Mouse (Mus musculus): Measurements from ENCODE around the gene Hoxb1. TPM values are rescaled to one million over a fixed set of nuclear protein-coding genes. Genes with fewer than 3 reads are reported as not detected.
A peak's percentile ranks its signal among the peaks of the same experiment; 100 is the strongest.

The Hoxb1 gene
- total RNA-seq, 2 experiments from 2014 or later: not detected

DNA sequence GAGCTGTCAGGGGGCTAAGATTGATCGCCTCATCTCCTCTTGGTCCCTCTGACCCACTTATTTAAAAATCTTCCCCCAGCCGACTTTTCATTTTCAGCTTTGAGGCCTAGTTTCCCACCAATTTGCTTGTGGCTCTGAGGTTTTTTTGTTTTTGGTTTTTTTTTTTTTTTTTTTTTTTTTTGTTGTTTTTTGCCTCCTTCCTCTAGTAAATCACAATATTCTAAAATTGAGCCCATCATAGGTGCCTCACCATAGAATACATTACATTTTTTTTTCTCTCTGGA lies 15.3 kb upstream of the Hoxb1 start, which contains the start of gene Hoxb2:
Gene Hoxb2 (plus strand): TSS at position 185 of the 284 bp plus-strand sequence.
- peak in 1 of 2 experiments; percentile 0 for DNase-seq

- no peak for DNase-seq
Measured at GRCm38 (mm10) chr11:96350791-96351190, 14.8 kb upstream of the Hoxb1 start.

DNA sequence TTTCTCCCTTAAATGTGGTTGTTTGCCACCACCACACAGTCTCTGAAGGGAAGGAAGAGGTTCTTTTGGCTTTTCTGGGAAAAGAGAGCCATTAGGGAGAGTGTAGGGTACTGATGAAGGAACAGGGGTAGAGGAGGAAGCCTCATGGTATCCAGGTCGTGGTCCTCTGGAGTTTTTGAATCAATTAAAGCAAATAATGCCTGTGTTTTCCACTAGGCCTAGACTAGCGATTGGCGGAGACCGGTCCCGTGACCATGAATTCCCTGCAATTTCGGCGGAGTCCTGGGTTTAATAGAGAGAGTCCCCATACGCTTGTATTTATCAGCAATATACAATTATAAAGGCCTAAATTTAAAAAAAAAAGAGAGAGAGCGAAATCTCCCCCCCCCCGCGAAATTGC lies 14.2 kb upstream of the Hoxb1 start:
- DNase-seq: no peak

- no peak for DNase-seq
Measured at GRCm38 (mm10) chr11:96351831-96352230, 13.7 kb upstream of the Hoxb1 start.

GRCm38 (mm10) chr11:96352691-96353521 lies 12.6 kb upstream of the Hoxb1 start:
- peak in 1 of 2 experiments; percentile 57 for DNase-seq

GRCm38 (mm10) chr11:96353522-96353841 lies 12.1 kb upstream of the Hoxb1 start:
- DNase-seq: no peak

DNA sequence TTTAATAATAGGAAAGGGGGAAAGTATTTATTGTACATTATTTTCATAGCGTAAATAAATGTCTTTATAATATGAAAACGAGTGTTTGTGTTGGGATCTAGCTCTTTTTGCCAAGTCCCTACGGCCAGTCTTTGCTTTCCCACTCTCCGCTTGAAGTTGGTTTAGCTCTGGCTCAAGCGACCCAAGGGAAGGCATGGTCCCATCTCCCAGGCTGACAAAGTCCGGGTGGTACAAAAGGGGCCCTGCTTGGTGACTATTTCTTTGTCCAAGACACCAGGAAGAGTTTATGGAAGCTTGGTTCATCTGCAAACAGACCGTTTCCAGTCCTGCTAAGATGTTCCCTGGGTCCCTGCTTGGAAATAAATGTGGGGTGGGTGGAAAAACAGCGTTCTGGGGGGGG lies 11.6 kb upstream of the Hoxb1 start:
- no peak for DNase-seq

DNA sequence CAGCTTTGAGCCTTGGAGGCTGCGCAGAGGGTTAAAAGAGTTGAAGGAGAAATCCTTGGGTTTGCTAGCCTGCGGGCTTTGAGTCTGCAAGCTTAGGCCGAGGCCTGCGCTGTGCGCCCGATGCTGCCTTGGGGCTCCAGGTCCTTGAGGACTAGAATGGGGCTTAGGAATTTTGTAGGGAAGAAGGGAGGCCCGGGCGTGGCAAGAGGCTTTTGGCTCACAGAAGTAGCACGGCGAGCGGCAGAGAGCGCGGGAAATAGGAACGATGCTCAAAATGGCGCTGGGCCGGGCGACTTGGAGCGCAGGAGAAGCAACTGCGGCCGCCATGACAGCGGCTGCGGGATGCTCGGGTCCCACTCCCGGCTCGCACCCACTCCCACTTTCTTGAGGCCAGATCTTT lies 11.2 kb upstream of the Hoxb1 start:
- peak in 1 of 2 experiments; percentile 43 for DNase-seq

GRCm38 (mm10) chr11:96354801-96355311 lies 10.7 kb upstream of the Hoxb1 start:
- DNase-seq: no peak

GRCm38 (mm10) chr11:96363807-96364206 lies 1.7 kb upstream of the Hoxb1 start:
- no peak for DNase-seq

- no peak for DNase-seq
Measured at GRCm38 (mm10) chr11:96366092-96367041, 815 bp downstream of the Hoxb1 start.

GRCm38 (mm10) chr11:96367141-96367540 lies 1.6 kb downstream of the Hoxb1 start:
- no peak for DNase-seq

- DNase-seq: no peak
Measured at GRCm38 (mm10) chr11:96368686-96369085, 3.1 kb downstream of the Hoxb1 start.

- no peak for DNase-seq
Measured at GRCm38 (mm10) chr11:96369140-96369539, 3.6 kb downstream of the Hoxb1 start.

GRCm38 (mm10) chr11:96371726-96372125 lies 6.2 kb downstream of the Hoxb1 start:
- DNase-seq: no peak

DNA sequence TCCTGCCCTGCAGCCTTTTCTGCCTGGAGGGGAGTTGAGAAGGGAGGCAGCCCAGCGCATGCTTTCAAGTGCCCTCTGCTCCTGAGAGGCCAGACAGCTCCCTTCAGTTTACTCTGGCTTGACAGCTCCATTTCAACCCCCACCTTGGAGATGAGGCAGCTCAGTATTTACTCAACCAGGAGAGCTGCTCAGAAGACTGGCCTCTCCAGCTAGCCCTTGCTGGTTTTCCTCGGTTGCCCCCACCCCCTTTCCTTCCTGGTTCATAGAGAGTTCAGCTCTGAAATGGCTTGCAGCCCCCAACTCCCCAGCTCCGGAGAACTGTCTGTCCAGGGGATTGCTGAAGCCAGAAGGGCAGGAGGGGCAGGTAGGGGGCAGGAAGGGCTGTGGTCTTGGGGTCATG lies 7.0 kb downstream of the Hoxb1 start:
- DNase-seq: no peak

DNA sequence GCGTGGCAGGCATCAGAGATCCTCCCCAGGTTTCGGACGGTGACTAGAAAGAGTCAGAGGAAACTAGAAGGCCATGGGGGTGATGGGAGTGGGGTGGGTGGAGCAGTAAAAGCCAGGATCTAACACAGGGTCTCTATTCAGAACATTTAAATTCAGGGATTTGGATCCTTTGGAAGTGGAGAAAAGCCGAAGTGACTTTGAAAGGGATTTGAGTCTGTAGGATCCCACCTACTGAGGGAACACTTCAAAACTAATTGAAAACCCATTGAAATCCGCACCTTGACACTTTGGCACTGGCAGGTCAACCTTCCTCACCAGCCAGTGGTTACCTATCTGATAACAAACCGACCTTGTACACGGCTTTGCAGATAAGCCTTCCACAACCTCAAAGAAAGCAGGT lies 9.3 kb downstream of the Hoxb1 start:
- no peak for DNase-seq

GRCm38 (mm10) chr11:96383381-96383780 lies 17.8 kb downstream of the Hoxb1 start:
- no peak for DNase-seq

- no peak for DNase-seq
Measured at GRCm38 (mm10) chr11:96387635-96388034, 22.1 kb downstream of the Hoxb1 start.

GRCm38 (mm10) chr11:96396772-96397626 lies 31.4 kb downstream of the Hoxb1 start:
- no peak for DNase-seq

GRCm38 (mm10) chr11:96397806-96398335 lies 32.3 kb downstream of the Hoxb1 start:
- no peak for DNase-seq

- DNase-seq: peak; percentile 21 to 51
Measured at GRCm38 (mm10) chr11:96399923-96400322, 34.4 kb downstream of the Hoxb1 start.
